Mouse (Mus musculus): ENCODE data around the gene Faap100. TPM values are rescaled to one million over a fixed set of nuclear protein-coding genes. Genes with fewer than 3 reads are reported as not detected.
"Not testable (repeated sequence)": the region's sequence is repeated elsewhere in the genome, so short reads cannot be mapped to it uniquely, and the experiment has no call there.

Gene Faap100
- polyA plus RNA-seq, 1 experiment = 57.8 TPM

DNA sequence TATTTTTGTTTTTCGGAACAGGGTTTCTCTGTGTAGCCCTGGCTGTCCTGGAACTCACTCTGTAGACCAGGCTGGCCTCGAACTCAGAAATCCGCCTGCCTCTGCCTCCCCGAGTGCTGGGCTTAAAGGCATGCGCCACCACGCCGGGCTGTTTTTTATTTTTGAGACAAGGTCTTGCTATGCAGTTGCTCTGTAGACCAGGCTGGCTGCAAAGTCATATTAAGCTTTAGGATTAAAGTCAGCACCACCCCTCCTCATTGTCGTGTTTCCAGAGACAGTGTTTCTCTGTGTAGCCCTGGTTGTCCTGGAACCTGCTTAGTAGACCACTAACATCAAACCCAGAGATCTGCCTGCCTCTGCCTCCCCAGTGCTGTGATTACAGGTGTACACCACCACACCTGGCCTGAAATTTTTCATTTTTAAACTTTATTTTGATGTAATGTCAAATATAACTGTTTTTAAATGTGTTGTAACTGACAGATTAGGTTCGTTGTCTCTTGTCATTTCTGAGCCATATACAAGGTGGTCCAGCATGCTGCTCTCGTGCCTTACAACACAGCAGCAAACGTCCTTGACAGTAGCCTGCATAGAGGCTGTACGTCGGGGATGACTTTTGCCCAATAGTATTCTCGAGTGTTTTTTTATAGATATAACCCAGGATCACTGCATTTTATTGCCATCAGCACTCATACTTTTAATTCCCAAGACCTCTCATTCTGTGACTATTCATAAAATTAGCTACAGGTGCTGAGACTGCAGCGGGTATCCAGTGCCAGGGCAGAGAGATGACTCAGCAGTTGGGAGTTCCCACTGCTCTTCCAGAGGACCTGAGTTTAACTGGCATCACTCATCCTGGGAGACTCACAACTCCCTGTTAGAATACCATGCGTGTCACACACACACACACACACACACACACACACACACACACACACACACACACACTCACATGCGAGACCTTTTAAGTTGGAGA is 24.0 kb downstream of the Faap100 start:
- Histone ChIP-seq H3K27ac (ENCODE audit: control insufficient read depth, insufficient read depth, low read depth, low read length) (0 out of 2 replicates have a peak overlapping the region, but pooled peaks have one; percentile 25), H3K4me1 (ENCODE audit: control insufficient read depth, insufficient read depth, low read length) (peaks cover 24% of the 10 kb centered on the region), H3K4me3 (ENCODE audit: control insufficient read depth, low read depth, low read length) (no peak overlapping the region), H3K36me3 (ENCODE audit: control insufficient read depth, insufficient read depth, low read length) (no peaks in the 10 kb centered on the region), H3K27me3 (ENCODE audit: control insufficient read depth, insufficient read depth, low read length) (no peaks in the 10 kb centered on the region)
- TF ChIP-seq CTCF (IDR thresholded peaks at IDR 0.05; ENCODE audit: control insufficient read depth, insufficient read depth, insufficient replicate concordance, low read depth, low read length) (no peak), POLR2A (IDR thresholded peaks at IDR 0.05; ENCODE audit: control insufficient read depth, low read depth, low read length) (no peak)

DNA sequence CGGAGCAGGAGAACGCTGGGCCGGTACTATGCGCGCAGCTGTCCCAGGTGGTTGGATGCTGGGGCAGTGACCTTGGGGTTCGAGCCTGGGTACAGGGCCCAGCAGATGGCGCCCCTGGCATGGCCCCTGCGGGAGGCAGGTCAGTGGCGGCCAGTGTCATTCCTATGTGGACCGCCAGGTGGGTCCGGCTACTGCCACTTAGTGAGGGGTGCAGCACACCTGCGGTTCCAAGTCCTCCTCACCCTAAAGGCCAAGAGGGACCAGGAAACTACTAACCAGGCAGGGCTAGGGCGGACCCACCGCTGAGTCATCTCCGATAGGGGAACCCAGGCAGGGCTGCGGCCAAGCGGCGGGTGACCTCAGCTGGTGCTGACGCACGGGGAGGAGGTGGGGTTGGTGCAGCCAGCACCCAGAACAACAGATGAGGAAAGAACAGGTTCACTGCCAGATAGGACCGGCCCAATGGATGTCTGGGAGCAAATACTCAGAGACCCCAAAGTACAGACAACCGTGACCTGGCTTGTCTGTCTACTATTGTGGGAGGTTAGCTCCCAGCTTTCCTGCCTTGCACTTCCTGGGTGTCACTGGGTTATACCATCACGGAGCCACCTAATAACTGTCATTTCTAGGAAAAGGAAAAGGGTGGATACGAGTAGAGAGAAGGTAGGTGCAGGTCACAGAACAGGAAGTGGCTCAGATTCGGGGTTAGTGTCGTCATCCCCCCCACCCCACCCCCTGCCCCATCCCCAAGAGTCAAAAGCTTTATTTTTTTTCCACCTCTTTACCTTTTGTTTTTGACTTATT is 24.9 kb downstream of the Faap100 start:
- no peaks in the 10 kb centered on the region for H3K36me3 ChIP-seq (ENCODE audit: control insufficient read depth, insufficient read depth, low read length)
- H3K4me3 ChIP-seq (ENCODE audit: control insufficient read depth, low read depth, low read length) = no peak overlapping the region
- H3K27ac ChIP-seq (ENCODE audit: control insufficient read depth, insufficient read depth, low read depth, low read length) = peak overlapping the region; percentile 54; the same call in 1 of the 2 replicates
- H3K4me1 ChIP-seq (ENCODE audit: control insufficient read depth, insufficient read depth, low read length) = peaks cover 30% of the 10 kb centered on the region
- peak; percentile 43 for TF ChIP-seq CTCF (IDR thresholded peaks at IDR 0.05; ENCODE audit: control insufficient read depth, insufficient read depth, insufficient replicate concordance, low read depth, low read length)
- peak; percentile 45; the same call in 1 of the 2 replicates for TF ChIP-seq POLR2A (IDR thresholded peaks at IDR 0.05; ENCODE audit: control insufficient read depth, low read depth, low read length)
- H3K27me3 ChIP-seq (ENCODE audit: control insufficient read depth, insufficient read depth, low read length) = no peaks in the 10 kb centered on the region

DNA sequence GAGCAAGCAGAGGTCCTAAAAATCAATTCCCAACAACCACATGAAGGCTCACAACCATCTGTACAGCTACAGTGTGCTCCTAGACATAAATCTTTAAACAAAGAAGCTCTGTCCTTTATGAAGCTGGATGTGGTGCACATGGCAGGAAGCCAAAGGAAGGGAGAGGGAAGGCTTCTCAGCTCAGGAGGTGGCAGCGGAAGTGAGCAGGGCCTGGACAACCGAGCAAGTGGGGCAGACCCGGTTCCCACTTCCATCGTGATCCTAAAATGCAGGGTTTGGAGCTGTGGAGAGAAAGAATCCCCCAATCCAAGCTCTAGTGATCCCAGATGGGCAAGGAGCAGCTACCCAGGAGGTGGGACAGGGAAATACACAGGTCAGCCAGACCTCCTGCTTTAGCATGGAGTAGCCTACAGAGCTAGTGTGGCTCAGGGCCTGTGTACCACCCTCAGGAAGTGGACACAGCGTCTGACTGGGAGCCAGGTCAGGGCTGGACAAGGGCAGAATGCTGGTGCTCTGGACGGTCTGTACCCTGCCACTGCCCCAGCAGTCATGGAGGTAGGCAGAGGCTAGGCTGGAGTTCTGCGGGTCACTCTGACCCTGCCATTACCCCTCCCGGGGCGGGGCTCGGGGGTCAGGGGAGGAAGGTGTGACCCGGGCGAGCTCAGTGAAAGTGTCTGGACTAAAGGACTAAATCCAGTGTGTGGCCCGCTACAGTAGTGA is 25.8 kb downstream of the Faap100 start:
- Histone ChIP-seq H3K4me3 (ENCODE audit: control insufficient read depth, low read depth, low read length) (no peak overlapping the region), H3K27me3 (ENCODE audit: control insufficient read depth, insufficient read depth, low read length) (no peaks in the 10 kb centered on the region), H3K27ac (ENCODE audit: control insufficient read depth, insufficient read depth, low read depth, low read length) (peak overlapping the region; percentile 41; the same call in 1 of the 2 replicates), H3K4me1 (ENCODE audit: control insufficient read depth, insufficient read depth, low read length) (peaks cover 30% of the 10 kb centered on the region), H3K36me3 (ENCODE audit: control insufficient read depth, insufficient read depth, low read length) (no peaks in the 10 kb centered on the region)
- TF ChIP-seq CTCF (IDR thresholded peaks at IDR 0.05; ENCODE audit: control insufficient read depth, insufficient read depth, insufficient replicate concordance, low read depth, low read length) (no peak), POLR2A (IDR thresholded peaks at IDR 0.05; ENCODE audit: control insufficient read depth, low read depth, low read length) (peak; percentile 29; the same call in 1 of the 2 replicates)

DNA sequence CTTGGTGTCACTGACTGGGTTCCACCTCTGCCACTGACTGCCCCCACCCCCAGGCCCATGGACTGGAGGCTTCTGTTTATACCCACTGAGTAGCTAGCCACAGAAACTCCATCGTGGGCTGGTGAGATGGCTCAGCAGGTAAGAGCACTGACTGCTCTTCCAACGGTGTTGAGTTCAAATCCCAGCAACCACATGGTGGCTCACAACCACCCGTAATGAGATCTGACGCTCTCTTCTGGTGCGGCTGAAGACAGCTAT is 26.5 kb downstream of the Faap100 start:
- H3K36me3 ChIP-seq (ENCODE audit: control insufficient read depth, insufficient read depth, low read length); H3K27me3 ChIP-seq (ENCODE audit: control insufficient read depth, insufficient read depth, low read length); H3K4me3 ChIP-seq (ENCODE audit: control insufficient read depth, low read depth, low read length); H3K27ac ChIP-seq (ENCODE audit: control insufficient read depth, insufficient read depth, low read depth, low read length): not testable (repeated sequence)
- peaks cover 30% of the 10 kb centered on the region for H3K4me1 ChIP-seq (ENCODE audit: control insufficient read depth, insufficient read depth, low read length)

DNA sequence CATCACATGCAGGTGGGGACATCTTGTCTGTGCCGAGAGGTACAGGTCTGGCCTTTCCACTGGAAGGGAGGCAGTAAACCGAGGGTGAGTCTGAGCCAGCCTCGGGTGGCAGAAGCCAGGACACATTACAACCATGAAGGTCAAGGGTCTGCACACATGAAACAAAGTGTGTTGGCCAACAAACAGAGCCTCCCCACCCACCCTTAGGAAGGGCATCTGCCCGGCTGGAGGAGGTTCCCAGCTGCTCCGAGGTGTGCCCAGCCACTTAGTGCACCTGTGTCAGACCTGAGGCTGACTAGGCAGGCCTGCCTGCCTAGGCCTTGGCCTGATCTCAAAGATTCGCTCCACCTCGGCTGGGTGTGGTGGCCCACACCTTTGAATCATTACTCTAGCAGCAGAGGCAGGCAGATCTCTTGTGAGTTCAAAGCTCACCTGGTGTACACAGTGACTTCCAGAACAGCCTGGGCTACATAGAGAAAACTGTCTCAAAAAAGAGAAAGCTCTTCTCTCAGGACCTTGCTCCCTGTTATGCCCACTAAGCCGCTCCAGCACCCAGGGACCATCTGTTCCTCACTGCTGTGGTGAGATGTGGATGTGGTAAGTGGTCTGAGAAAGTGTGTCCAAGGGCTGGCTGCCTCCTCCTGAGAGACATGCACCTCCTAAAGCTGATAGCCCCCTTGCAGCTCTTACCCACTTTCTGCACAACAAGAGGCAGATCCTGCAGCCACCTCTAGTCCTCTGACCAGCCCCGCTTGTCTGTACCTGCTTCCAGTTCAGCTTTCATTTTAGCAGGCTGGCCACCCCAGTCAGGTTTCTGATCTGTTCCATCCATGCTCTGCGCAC is 27.1 kb downstream of the Faap100 start:
- no peaks in the 10 kb centered on the region for H3K36me3 ChIP-seq (ENCODE audit: control insufficient read depth, insufficient read depth, low read length)
- H3K4me3 ChIP-seq (ENCODE audit: control insufficient read depth, low read depth, low read length) = peak overlapping the region; percentile 94
- H3K27ac ChIP-seq (ENCODE audit: control insufficient read depth, insufficient read depth, low read depth, low read length) = peak overlapping the region; percentile 89
- no peak for TF ChIP-seq CTCF (IDR thresholded peaks at IDR 0.05; ENCODE audit: control insufficient read depth, insufficient read depth, insufficient replicate concordance, low read depth, low read length)
- TF ChIP-seq POLR2A (IDR thresholded peaks at IDR 0.05; ENCODE audit: control insufficient read depth, low read depth, low read length) = peak; percentile 7; the same call in 1 of the 2 replicates
- peaks cover 30% of the 10 kb centered on the region for H3K4me1 ChIP-seq (ENCODE audit: control insufficient read depth, insufficient read depth, low read length)
- H3K27me3 ChIP-seq (ENCODE audit: control insufficient read depth, insufficient read depth, low read length) = no peaks in the 10 kb centered on the region

DNA sequence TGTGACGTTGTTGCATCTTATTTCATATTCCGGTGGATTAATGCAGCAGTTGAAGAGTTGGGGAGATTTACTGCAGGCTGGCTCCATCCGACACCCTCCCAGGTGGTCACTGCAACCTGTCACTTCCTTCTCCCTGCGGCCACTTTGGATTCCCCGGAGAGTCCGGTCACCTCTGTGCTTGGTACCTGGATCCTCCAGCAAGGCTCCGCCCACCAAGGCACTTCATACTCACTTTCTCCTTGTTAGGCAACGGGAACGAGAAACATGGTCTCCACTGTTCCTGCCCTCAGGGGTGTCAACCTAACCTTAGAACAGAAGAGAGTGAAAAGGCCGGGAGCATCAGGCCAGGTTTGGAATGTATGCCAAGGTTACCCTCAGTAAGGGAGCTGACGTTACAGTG is 27.9 kb downstream of the Faap100 start:
- Histone ChIP-seq H3K36me3 (ENCODE audit: control insufficient read depth, insufficient read depth, low read length) (no peaks in the 10 kb centered on the region), H3K27ac (ENCODE audit: control insufficient read depth, insufficient read depth, low read depth, low read length) (peak overlapping the region; percentile 89), H3K4me1 (ENCODE audit: control insufficient read depth, insufficient read depth, low read length) (peaks cover 30% of the 10 kb centered on the region), H3K4me3 (ENCODE audit: control insufficient read depth, low read depth, low read length) (peak overlapping the region; percentile 94), H3K27me3 (ENCODE audit: control insufficient read depth, insufficient read depth, low read length) (no peaks in the 10 kb centered on the region)
- TF ChIP-seq POLR2A (IDR thresholded peaks at IDR 0.05; ENCODE audit: control insufficient read depth, low read depth, low read length) = no peak
- TF ChIP-seq CTCF (IDR thresholded peaks at IDR 0.05; ENCODE audit: control insufficient read depth, insufficient read depth, insufficient replicate concordance, low read depth, low read length) = no peak

Measured in testis, adult 2 months (tissue).